Mouse (Mus musculus) lung, adult 2 months (tissue): ENCODE data around the gene Cdc25b. TPM values are rescaled to one million over a fixed set of nuclear protein-coding genes. Genes with fewer than 3 reads are reported as not detected.

Source experiments
- DNase-seq: peaks from one replicate; pipeline ENCODE4 v3.0.0; 2022
- H3K4me1 ChIP-seq: fragments of 200-500 bp; 2 replicates; pipeline ENCODE4 v1.6.1; 2011; ENCODE audit warnings: low read length; ENCODE audit not compliant: control insufficient read depth, insufficient read depth
- H3K4me3 ChIP-seq: fragments of 200-500 bp; replicated peaks from 2 replicates; pipeline ENCODE3; 2011; ENCODE audit warnings: low read depth, mild to moderate bottlenecking, control low read depth, low read length; ENCODE audit errors: extremely low read depth
- CTCF ChIP-seq: fragments of 200-500 bp; IDR thresholded peaks from 2 replicates; pipeline ENCODE4 v1.5.1; 2011; ENCODE audit warnings: mild to moderate bottlenecking, low read length, control low read depth; ENCODE audit not compliant: insufficient read depth
- POLR2A ChIP-seq: fragments of 200-500 bp; IDR thresholded peaks from 2 replicates; pipeline ENCODE4 v1.6.1; 2011; ENCODE audit warnings: low read depth, mild to moderate bottlenecking, control low read depth, low read length, borderline replicate concordance; ENCODE audit errors: extremely low read depth
- WGBS: fragments of 180-500 bp; shearing (Covaris S2); methylation state at CpG from one replicate; pipeline ENCODE4 v1.1.7; 2018; 5-methylcytosine and 5-hydroxymethylcytosine counted together
- polyA plus RNA-seq: library from polyadenylated mRNA; depleted of rRNA; stranded (reverse); fragments of >200 nt; gene quantifications from 2 replicates; pipeline ENCODE4 v1.2.3, GENCODE M21; 2012; rRNA removed

Gene Cdc25b
- polyA plus RNA-seq, 1 experiment, result 39.1 TPM

DNA sequence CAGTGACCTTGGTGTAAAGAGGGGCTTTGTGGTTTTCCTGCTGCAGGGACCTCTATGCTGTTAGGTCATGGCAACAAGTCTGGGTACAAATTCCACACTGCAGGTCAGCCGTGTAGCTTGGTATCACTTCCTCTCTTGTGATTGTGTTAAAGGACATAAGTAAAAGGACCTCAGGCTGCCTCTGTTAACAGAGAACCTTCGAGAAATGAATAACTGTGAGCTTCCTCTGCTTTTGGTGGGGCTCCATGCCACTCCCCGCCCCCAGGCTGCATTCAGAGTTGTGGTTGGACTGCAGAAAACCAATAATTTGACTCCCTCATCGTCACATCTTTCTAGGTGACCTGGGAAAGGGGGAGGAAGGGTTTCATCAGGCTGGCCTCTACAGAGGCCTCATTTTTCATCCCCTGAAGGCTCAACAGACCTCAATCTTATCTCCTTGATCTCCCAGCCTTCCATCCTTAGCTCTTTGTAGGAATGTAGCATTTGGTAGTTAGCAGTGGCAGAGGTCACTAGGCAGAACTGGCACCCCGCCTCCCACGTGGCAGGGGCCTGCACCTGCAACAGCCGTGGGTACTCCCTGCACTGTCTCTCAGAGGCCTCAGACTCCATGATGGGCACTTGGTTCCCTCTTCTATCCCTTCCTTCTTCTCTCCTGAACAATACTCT lies 48.4 kb downstream of the Cdc25b start:
- DNase-seq, result no peak
- no peak for TF ChIP-seq CTCF
- no peak for TF ChIP-seq POLR2A
- Histone ChIP-seq H3K4me1 (peaks cover 10% of the 10 kb centered on the region), H3K4me3 (peak overlapping the region; percentile 19)
- WGBS, result 55% methylated on average over 7 of the region's 7 CpGs

DNA sequence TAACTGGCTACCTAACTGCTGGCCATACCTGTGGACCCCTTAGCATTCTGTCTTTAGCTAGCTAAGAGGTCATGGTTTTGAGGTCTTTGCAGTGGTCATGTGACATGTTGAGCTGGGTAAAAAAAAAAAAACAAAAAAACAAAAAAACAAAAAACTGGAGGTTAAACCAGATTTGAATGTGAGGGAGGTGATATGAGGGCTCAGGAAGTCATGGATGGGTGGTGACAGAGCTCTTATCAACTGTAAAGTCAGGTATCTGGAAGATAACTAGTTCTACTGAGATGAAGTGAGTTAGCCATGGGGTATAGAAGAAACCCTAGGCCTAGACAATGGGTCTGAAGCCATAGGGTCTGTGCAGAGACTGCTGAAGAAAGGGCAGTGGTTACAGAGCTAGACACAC lies 55.4 kb downstream of the Cdc25b start:
- Histone ChIP-seq H3K4me3 (no peak overlapping the region), H3K4me1 (no peaks in the 10 kb centered on the region)
- TF ChIP-seq POLR2A, result no peak
- DNase-seq, result no peak

DNA sequence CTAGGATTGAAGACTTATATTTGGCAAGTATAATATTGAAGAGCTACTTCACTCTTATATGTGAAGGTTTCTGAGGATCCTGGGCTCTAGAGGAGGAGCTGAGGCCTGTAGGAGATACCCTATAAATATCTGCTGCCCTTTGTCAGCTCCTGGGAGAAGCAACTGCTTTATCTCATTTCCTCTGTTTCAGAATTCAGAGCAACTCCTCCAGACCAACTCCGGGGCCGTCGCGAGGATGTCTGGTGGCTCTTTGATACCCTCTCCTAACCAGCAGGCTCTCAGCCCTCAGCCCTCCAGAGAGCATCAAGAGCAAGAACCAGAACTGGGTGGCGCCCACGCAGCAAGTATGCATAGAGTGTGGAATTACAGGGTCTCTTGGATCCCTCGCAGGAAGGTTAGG lies 56.2 kb downstream of the Cdc25b start:
- no peak overlapping the region for H3K4me3 ChIP-seq
- no peaks in the 10 kb centered on the region for H3K4me1 ChIP-seq
- no peak for DNase-seq
- 74% methylated on average over 7 of the region's 7 CpGs for WGBS
- no peak for TF ChIP-seq POLR2A
- no peak for TF ChIP-seq CTCF

Other genes starting within 250 kb of the Cdc25b start
- 7.3 and 10.9 TPM in 2 replicates for gene Gfra4, start 143.9 kb upstream of the Cdc25b start, polyA plus RNA-seq
- 28.8 and 34.5 TPM in 2 replicates for gene Adam33, start 123.1 kb upstream of the Cdc25b start, polyA plus RNA-seq
- gene Siglec1, start 100.2 kb upstream of the Cdc25b start, polyA plus RNA-seq, result 14.7 and 18.5 TPM in 2 replicates
- 56.2 and 58.3 TPM in 2 replicates for gene Hspa12b, start 59.7 kb upstream of the Cdc25b start, polyA plus RNA-seq
- not detected in 2 replicates for gene Gm11037, start 53.5 kb upstream of the Cdc25b start, polyA plus RNA-seq
- 67.6 and 76.4 TPM in 2 replicates for gene 1700037H04Rik, start 26.9 kb upstream of the Cdc25b start, polyA plus RNA-seq
- 131 and 138 TPM in 2 replicates for gene Cenpb, start 6.9 kb upstream of the Cdc25b start, polyA plus RNA-seq
- gene Spef1, start 333 bp downstream of the Cdc25b start, polyA plus RNA-seq, result 16.6 and 19.2 TPM in 2 replicates
- gene Ap5s1, start 20.1 kb downstream of the Cdc25b start, polyA plus RNA-seq, result 44.5 and 46.4 TPM in 2 replicates
- gene Mavs, start 47.1 kb downstream of the Cdc25b start, polyA plus RNA-seq, result 49.8 and 59.7 TPM in 2 replicates
- 12.7 and 16.1 TPM in 2 replicates for gene Pank2, start 75.5 kb downstream of the Cdc25b start, polyA plus RNA-seq
- gene Rnf24, start 165.9 kb downstream of the Cdc25b start, polyA plus RNA-seq, result 2.1 and 3.6 TPM in 2 replicates